Mouse (Mus musculus) MEL (cell line): ENCODE measurements around the gene Hs1bp3. TPM values are rescaled to one million over a fixed set of nuclear protein-coding genes. Genes with fewer than 3 reads are reported as not detected.

Source experiments
- DNase-seq: peaks from one replicate; pipeline ENCODE4 v3.0.0; 2011; ENCODE audit warnings: low read depth, low spot score
- H3K27ac ChIP-seq: 2 replicates; pipeline ENCODE4 v1.5.1; 2012; ENCODE audit warnings: low read depth, mild to moderate bottlenecking, control low read depth, low read length, moderate library complexity; ENCODE audit not compliant: control insufficient read depth
- H3K27me3 ChIP-seq, 2 experiments: fragments of 150-350 bp in 1 of 2; sonication (generic) in 1 of 2; 2 replicates each; pipeline ENCODE4 v1.6.1; 2012; ENCODE audit warnings: low read length in 2 of 2, mild to moderate bottlenecking in 2 of 2, improper control_type of control experiment in 1 of 2, moderate library complexity in 1 of 2; ENCODE audit not compliant: insufficient read depth in 2 of 2, control insufficient read depth in 1 of 2
- H3K36me3 ChIP-seq, 2 experiments: 2 replicates each; pipeline ENCODE4 v1.6.1; 2012 to 2014; ENCODE audit warnings: low read length in 2 of 2, improper control_type of control experiment in 1 of 2, inconsistent platforms in 1 of 2, mild to moderate bottlenecking in 1 of 2; ENCODE audit not compliant: insufficient read depth in 2 of 2, control insufficient read depth in 1 of 2
- H3K4me1 ChIP-seq, 2 experiments: fragments of 150-350 bp in 1 of 2; sonication (generic) in 1 of 2; 2 replicates each; pipeline ENCODE4 v1.6.1; 2012; ENCODE audit warnings: low read length in 2 of 2, improper control_type of control experiment in 1 of 2, mild to moderate bottlenecking in 1 of 2; ENCODE audit not compliant: insufficient read depth in 2 of 2, control insufficient read depth in 1 of 2
- H3K4me3 ChIP-seq, 2 experiments: fragments of 150-350 bp in 1 of 2; sonication (generic) in 1 of 2; 2 replicates each; pipeline ENCODE4 v1.5.1; 2012; ENCODE audit warnings: low read depth in 2 of 2, low read length in 2 of 2, mild to moderate bottlenecking in 2 of 2, moderate library complexity in 2 of 2, control low read depth in 1 of 2, improper control_type of control experiment in 1 of 2; ENCODE audit not compliant: control insufficient read depth in 1 of 2, insufficient read depth in 1 of 2
- H3K79me2 ChIP-seq: 2 replicates; pipeline ENCODE4 v1.6.1; 2012; ENCODE audit warnings: mild to moderate bottlenecking, low read length, moderate library complexity; ENCODE audit not compliant: control insufficient read depth, poor library complexity, insufficient read depth
- H3K9ac ChIP-seq: 2 replicates; pipeline ENCODE4 v1.6.1; 2012; ENCODE audit warnings: low read depth, mild to moderate bottlenecking, control low read depth, low read length, moderate library complexity; ENCODE audit not compliant: control insufficient read depth, poor library complexity, severe bottlenecking
- H3K9me3 ChIP-seq: fragments of 150-350 bp; sonication (generic); replicated peaks from 2 replicates; pipeline ENCODE4 v1.6.1; 2012; ENCODE audit warnings: mild to moderate bottlenecking, low read length, improper control_type of control experiment, moderate library complexity; ENCODE audit not compliant: insufficient read depth
- BHLHE40 ChIP-seq: IDR thresholded peaks from 2 replicates; pipeline ENCODE4 v1.6.1; 2012; ENCODE audit warnings: low read depth, mild to moderate bottlenecking, inconsistent platforms, low read length, improper control_type of control experiment, borderline replicate concordance
- CHD1 ChIP-seq: IDR thresholded peaks from 2 replicates; pipeline ENCODE4 v1.6.1; 2012; ENCODE audit warnings: low read depth, mild to moderate bottlenecking, inconsistent platforms, low read length, improper control_type of control experiment
- E2F4 ChIP-seq: IDR thresholded peaks from 2 replicates; pipeline ENCODE4 v1.6.1; 2011; ENCODE audit warnings: low read depth, low read length, improper control_type of control experiment, borderline replicate concordance
- EP300 ChIP-seq, 2 experiments: IDR thresholded peaks; 2 replicates each; pipeline ENCODE4 v1.6.1; 2011; ENCODE audit warnings: improper control_type of control experiment in 2 of 2, low read length in 2 of 2, low read depth in 1 of 2, mild to moderate bottlenecking in 1 of 2
- ETS1 ChIP-seq: IDR thresholded peaks from 2 replicates; pipeline ENCODE4 v1.6.1; 2012; ENCODE audit warnings: low read depth, mild to moderate bottlenecking, inconsistent platforms, low read length, improper control_type of control experiment, moderate library complexity
- MAX ChIP-seq: IDR thresholded peaks from 2 replicates; pipeline ENCODE4 v1.6.1; 2011; ENCODE audit warnings: low read length, improper control_type of control experiment
- MYB ChIP-seq: IDR thresholded peaks from 2 replicates; pipeline ENCODE4 v1.6.1; 2011; ENCODE audit warnings: mild to moderate bottlenecking, low read depth, low read length, improper control_type of control experiment
- NRF1 ChIP-seq: IDR thresholded peaks from 2 replicates; pipeline ENCODE4 v1.6.1; 2014; ENCODE audit warnings: low read depth, mild to moderate bottlenecking, inconsistent platforms, low read length, improper control_type of control experiment, moderate library complexity; ENCODE audit not compliant: poor library complexity, insufficient read depth, severe bottlenecking
- RCOR1 ChIP-seq: IDR thresholded peaks from 2 replicates; pipeline ENCODE4 v1.6.1; 2012; ENCODE audit warnings: low read depth, mild to moderate bottlenecking, inconsistent platforms, low read length, improper control_type of control experiment
- SMC3 ChIP-seq: IDR thresholded peaks from 2 replicates; pipeline ENCODE4 v1.6.1; 2011; ENCODE audit warnings: low read depth, low read length, improper control_type of control experiment
- UBTF ChIP-seq: IDR thresholded peaks from 2 replicates; pipeline ENCODE4 v1.6.1; 2012; ENCODE audit warnings: low read depth, mild to moderate bottlenecking, inconsistent platforms, low read length, improper control_type of control experiment, moderate library complexity, borderline replicate concordance; ENCODE audit not compliant: insufficient read depth
- ZC3H11A ChIP-seq: IDR thresholded peaks from 2 replicates; pipeline ENCODE4 v1.6.1; 2012; ENCODE audit warnings: low read depth, mild to moderate bottlenecking, inconsistent platforms, low read length, improper control_type of control experiment
- ZMIZ1 ChIP-seq: IDR thresholded peaks from 2 replicates; pipeline ENCODE4 v1.6.1; 2012; ENCODE audit warnings: low read depth, mild to moderate bottlenecking, inconsistent platforms, low read length, improper control_type of control experiment, moderate library complexity
- polyA plus RNA-seq, 2 experiments: library from polyadenylated mRNA; stranded (reverse) in 1 of 2; unstranded in 1 of 2; fragments of >175 nt in 1 of 2; fragments of >200 nt in 1 of 2; gene quantifications; 2 replicates each; pipeline versions ENCODE4 v1.2.1 to v1.2.4; 2012; ENCODE audit warnings: low replicate concordance in 2 of 2, low read depth in 1 of 2; ENCODE audit not compliant: insufficient read length in 2 of 2, insufficient read depth in 1 of 2, missing spikeins in 1 of 2
- total RNA-seq: library from RNA; depleted of rRNA; stranded (reverse); fragments of 300-350 nt; gene quantifications from 2 replicates; pipeline ENCODE4 v1.2.3, GENCODE M21; 2012

Hs1bp3 gene
- total and polyA plus RNA-seq, 3 experiments = 4.7 to 17.4 TPM; not detected in 1

DNA sequence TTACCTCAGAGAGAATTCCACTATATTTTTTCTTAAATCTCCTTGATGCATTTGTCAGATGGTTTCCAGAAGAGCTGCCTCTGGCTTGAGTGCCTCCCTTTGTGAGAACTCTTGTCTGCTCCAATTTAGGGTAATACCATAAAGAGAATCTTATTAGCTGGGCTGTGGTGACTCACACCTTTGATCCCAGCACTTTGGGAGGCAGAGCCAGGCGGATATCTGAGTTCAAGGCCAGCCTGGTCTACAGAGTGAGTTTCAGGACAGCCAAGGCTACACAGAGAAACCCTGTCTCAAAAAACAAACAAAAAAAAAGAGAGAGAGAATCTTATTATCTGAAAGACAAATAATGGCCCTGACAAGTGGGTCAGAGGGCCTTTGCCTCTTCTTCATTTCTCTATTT is 63.9 kb downstream of the Hs1bp3 start:
- no peaks in the 10 kb centered on the region for H3K9me3 ChIP-seq
- H3K27me3 ChIP-seq = no peaks in the 10 kb centered on the region; a peak in 1 of 4 replicates
- H3K79me2 ChIP-seq = no peaks in the 10 kb centered on the region
- H3K27ac ChIP-seq = no peak overlapping the region
- DNase-seq = no peak
- H3K9ac ChIP-seq = no peak overlapping the region
- no peaks in the 10 kb centered on the region for H3K4me1 ChIP-seq
- TF ChIP-seq EP300 (IDR thresholded peaks at IDR 0.05; ENCODE audit: low read depth in 1 of 2, low read length in 2 of 2) (no peak), NRF1 (no peak), SMC3 (no peak), ETS1 (no peak), ZMIZ1 (no peak), CHD1 (no peak)
- no peak overlapping the region for H3K4me3 ChIP-seq
- no peaks in the 10 kb centered on the region for H3K36me3 ChIP-seq

DNA sequence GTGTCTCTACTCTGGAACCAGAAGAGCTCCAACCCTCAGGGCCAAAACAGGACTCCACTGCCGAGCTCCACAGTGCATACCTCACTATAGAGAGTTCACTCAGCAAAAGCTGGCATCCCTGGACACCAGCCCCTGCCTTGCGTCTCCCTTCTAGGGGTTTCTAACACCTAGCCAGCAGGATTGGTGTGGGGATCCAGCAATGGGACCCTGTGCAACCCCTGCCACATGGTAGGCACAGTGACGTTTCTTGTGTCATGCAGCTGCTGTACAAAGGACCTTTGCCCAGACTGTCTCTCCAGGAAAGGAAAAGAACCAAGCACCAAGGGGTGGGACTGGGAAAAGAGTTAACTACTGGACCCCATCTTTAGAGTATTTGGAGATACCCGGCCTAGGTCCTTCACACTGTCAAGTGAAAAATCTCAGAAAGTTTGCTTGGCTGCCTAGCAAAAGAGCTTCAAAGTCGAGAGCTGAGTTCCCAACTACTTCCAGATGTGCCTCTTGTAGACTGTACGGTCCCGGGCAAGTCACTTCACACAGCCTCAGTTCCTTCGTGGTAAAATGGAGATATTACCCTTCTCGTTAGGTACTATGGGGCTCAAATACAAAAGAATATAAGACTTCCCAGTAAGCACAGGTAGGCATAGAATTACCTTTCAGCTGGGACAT is 64.9 kb downstream of the Hs1bp3 start:
- no peaks in the 10 kb centered on the region for H3K79me2 ChIP-seq
- H3K27me3 ChIP-seq = no peaks in the 10 kb centered on the region; a peak in 2 of 4 replicates
- TF ChIP-seq MYB (no peak), RCOR1 (no peak), MAX (no peak), UBTF (no peak)
- no peak for DNase-seq
- H3K9me3 ChIP-seq = no peaks in the 10 kb centered on the region
- H3K4me1 ChIP-seq = no peaks in the 10 kb centered on the region
- H3K36me3 ChIP-seq = no peaks in the 10 kb centered on the region
- H3K27ac ChIP-seq = no peak overlapping the region
- H3K9ac ChIP-seq = no peak overlapping the region
- H3K4me3 ChIP-seq = no peak overlapping the region

DNA sequence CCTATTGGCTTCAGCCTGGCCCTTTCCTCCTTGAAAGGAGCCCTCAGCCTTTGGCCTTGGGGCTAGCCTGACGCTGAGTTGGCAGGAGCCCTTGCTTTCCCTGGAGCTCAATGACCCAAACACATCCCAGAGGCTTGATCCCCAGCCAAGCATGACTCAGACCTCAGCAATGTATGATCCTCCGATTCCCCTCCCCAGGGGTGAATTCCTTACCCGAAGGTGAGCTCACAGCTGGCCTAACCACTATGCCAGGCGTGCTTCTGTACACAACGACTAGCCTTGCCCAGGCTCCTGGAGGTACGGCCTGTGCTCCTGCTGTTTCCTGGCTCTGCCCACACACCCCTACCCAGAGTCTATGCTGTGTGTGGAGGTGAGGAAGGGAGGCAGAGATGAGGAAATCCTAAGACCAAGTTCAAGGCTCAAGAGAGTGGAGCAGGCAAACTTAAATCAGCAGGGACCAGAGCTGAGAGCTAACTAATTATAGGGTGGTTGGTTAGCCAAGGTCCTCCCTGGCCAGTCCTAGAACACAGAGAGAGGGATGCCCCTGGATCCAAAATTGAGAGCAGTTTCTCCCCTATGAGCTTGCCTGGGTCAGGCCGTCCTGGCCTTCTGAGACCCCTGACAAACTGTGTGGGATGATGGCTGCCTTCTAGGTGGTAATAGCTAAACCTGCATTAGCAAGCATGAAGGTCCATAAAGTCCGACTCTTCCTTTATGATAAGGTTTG is 66.7 kb downstream of the Hs1bp3 start:
- TF ChIP-seq NRF1 (no peak), ZC3H11A (no peak), BHLHE40 (no peak), E2F4 (no peak)
- DNase-seq = no peak
- Histone ChIP-seq H3K36me3 (no peaks in the 10 kb centered on the region), H3K4me3 (no peak overlapping the region), H3K27ac (no peak overlapping the region), H3K27me3 (no peaks in the 10 kb centered on the region; a peak in 2 of 4 replicates), H3K4me1 (no peaks in the 10 kb centered on the region), H3K79me2 (no peaks in the 10 kb centered on the region), H3K9me3 (no peaks in the 10 kb centered on the region), H3K9ac (no peak overlapping the region)
